In the genomic region with DNA sequence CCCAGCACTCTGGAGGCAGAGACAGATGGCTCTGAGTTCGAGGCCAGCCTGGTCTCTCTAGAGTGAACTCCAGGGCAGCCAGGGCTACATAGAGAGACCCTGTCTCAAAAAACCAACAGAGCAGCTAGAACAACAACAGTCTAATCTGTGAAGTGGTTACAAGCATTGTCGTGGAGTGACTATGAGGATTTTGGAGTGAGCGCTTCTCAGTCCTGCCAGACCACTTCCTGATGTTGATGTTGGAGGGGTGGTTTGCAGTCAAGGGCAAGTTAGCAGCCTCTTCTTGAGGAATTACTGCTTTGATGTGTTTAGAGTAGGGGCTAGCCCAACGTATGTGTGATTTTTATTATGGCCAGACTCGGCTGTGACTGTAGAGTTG, we compare ENCODE assay signal across 21 mouse cellular contexts. TPM values are rescaled to one million over a fixed set of nuclear protein-coding genes. Genes with fewer than 3 reads are reported as not detected.
DNase-seq lines count a peak whose midpoint lies in the region; ATAC-seq and TF ChIP-seq lines count a peak whose summit lies in the region.
"Had no signal": no experiment of that assay in that cellular context is flagged by ENCODE, and none has a peak within 500 bp of the region (broad histone marks: within the 10 kb centered on the region; RNA-seq: fewer than 3 reads in every experiment).

No protein-coding gene starts in this region.

- H3K36me3 ChIP-seq in heart, adult 2 months (ENCODE audit: control insufficient read depth, insufficient read depth, low read length), result peaks cover 7% of the 10 kb centered on the region
- peaks cover 50% of the 10 kb centered on the region for H3K36me3 ChIP-seq in megakaryocyte, embryonic 14.5 days (replicated peaks; ENCODE audit: low read length)
- H3K36me3 ChIP-seq in forebrain, embryonic 16.5 days (ENCODE audit: control insufficient read depth, insufficient read depth), result no peaks in the 10 kb centered on the region
- H3K36me3 ChIP-seq in liver, embryonic 11.5 days (ENCODE audit: control insufficient read depth, insufficient read depth, low read length), result no peaks in the 10 kb centered on the region; the same call in 1 of the 2 replicates
- H3K36me3 ChIP-seq: embryonic facial prominence, embryonic 12.5 days; liver, embryonic 15.5 days; stomach, embryonic 15.5 days had no signal

- DNase-seq in heart, adult 11 months, result peak; percentile 80
- DNase-seq in heart, adult 2 months, result no peak
- DNase-seq in layer of hippocampus, adult 2 months (ENCODE audit: low spot score in 2 of 2), result no peak
- no peak for DNase-seq in layer of hippocampus, adult 9-11 months
- DNase-seq in liver, embryonic 11.5 days (ENCODE audit: low spot score), result no peak
- DNase-seq: cerebellum, adult 9-11 months; layer of hippocampus, postnatal 36 days; right cerebral cortex, postnatal 14 days; spleen, adult 18-20 months; thymus, adult 2 months had no signal

- ATAC-seq in forebrain, embryonic 16.5 days, result no peak
- no peak for ATAC-seq in liver, embryonic 11.5 days (replicated peaks; ENCODE audit: low FRiP score)
- ATAC-seq: forebrain, embryonic 13.5 days; intestine, postnatal 0 days had no signal

- TF ChIP-seq CTCF in heart, adult 2 months (IDR thresholded peaks at IDR 0.05), result no peak
- no peak for TF ChIP-seq CTCF in layer of hippocampus, adult 2 months (conservative IDR thresholded peaks at IDR 0.05)
- no peak for TF ChIP-seq CTCF in bone marrow macrophage, adult 2 months (IDR thresholded peaks at IDR 0.05; ENCODE audit: low read depth, low read length)

- H3K27ac ChIP-seq in heart, adult 2 months, result no peak overlapping the region
- H3K27ac ChIP-seq in layer of hippocampus, adult 2 months, result peak overlapping the region; percentile 14; the same call in 1 of the 2 replicates
- H3K27ac ChIP-seq in bone marrow macrophage, adult 2 months (ENCODE audit: insufficient read depth, low read depth, low read length), result peak overlapping the region; percentile 14; the same call in 1 of the 2 replicates
- no peak overlapping the region for H3K27ac ChIP-seq in forebrain, embryonic 16.5 days (ENCODE audit: low read length)
- H3K27ac ChIP-seq in liver, embryonic 11.5 days (ENCODE audit: low read depth, low read length), result no peak overlapping the region
- H3K27ac ChIP-seq: embryonic facial prominence, embryonic 12.5 days; forebrain, embryonic 13.5 days; kidney, postnatal 0 days; liver, embryonic 15.5 days; neural tube, embryonic 13.5 days; stomach, embryonic 15.5 days had no signal

- WGBS in heart, adult 2 months, result 56% methylated on average over 5 of the region's 5 CpGs
- WGBS in forebrain, embryonic 16.5 days, result 92% methylated on average over 5 of the region's 5 CpGs
- WGBS in liver, embryonic 11.5 days, result 49% methylated on average over 5 of the region's 5 CpGs

- H3K79me2 ChIP-seq in heart, adult 2 months (replicated peaks; ENCODE audit: control insufficient read depth, insufficient read depth, low read length), result peaks cover 10% of the 10 kb centered on the region

- no peak overlapping the region for H3K4me2 ChIP-seq in forebrain, embryonic 16.5 days (ENCODE audit: low read length)
- H3K4me2 ChIP-seq in liver, embryonic 11.5 days, result no peak overlapping the region
- H3K4me2 ChIP-seq: embryonic facial prominence, embryonic 12.5 days; forebrain, embryonic 13.5 days; liver, embryonic 15.5 days; neural tube, embryonic 13.5 days; stomach, embryonic 15.5 days had no signal

- H3K4me1 ChIP-seq in heart, adult 2 months (ENCODE audit: control insufficient read depth, insufficient read depth, low read length), result peaks cover 22% of the 10 kb centered on the region
- peaks cover 48% of the 10 kb centered on the region for H3K4me1 ChIP-seq in bone marrow macrophage, adult 2 months (ENCODE audit: control insufficient read depth, insufficient read depth, low read length)
- peaks cover 63% of the 10 kb centered on the region for H3K4me1 ChIP-seq in megakaryocyte, embryonic 14.5 days
- H3K4me1 ChIP-seq in forebrain, embryonic 16.5 days (replicated peaks; ENCODE audit: control insufficient read depth, insufficient read depth, low read length), result peaks cover 39% of the 10 kb centered on the region
- peaks cover 22% of the 10 kb centered on the region for H3K4me1 ChIP-seq in liver, embryonic 11.5 days (replicated peaks; ENCODE audit: control insufficient read depth, insufficient read depth, low read length)

- H3K4me3 ChIP-seq in heart, adult 2 months, result no peak overlapping the region
- H3K4me3 ChIP-seq in layer of hippocampus, adult 2 months, result no peak overlapping the region
- H3K4me3 ChIP-seq in bone marrow macrophage, adult 2 months (ENCODE audit: insufficient read depth, low read length), result no peak overlapping the region
- H3K4me3 ChIP-seq in megakaryocyte, embryonic 14.5 days (replicated peaks), result peak overlapping the region; percentile 28
- H3K4me3 ChIP-seq in forebrain, embryonic 16.5 days (replicated peaks; ENCODE audit: low read length), result no peak overlapping the region
- no peak overlapping the region for H3K4me3 ChIP-seq in liver, embryonic 11.5 days (ENCODE audit: low read depth, low read length)
- H3K4me3 ChIP-seq: embryonic facial prominence, embryonic 12.5 days; erythroblast, embryonic 14.5 days; forebrain, embryonic 13.5 days; liver, embryonic 15.5 days; neural tube, embryonic 13.5 days; stomach, embryonic 15.5 days had no signal

- no peaks in the 10 kb centered on the region for H3K9me3 ChIP-seq in megakaryocyte, embryonic 14.5 days
- no peaks in the 10 kb centered on the region for H3K9me3 ChIP-seq in forebrain, embryonic 16.5 days (ENCODE audit: control insufficient read depth, low read length)
- no peaks in the 10 kb centered on the region for H3K9me3 ChIP-seq in liver, embryonic 11.5 days (ENCODE audit: control insufficient read depth, low read length)
- H3K9me3 ChIP-seq: embryonic facial prominence, embryonic 12.5 days; forebrain, embryonic 13.5 days; liver, embryonic 15.5 days; neural tube, embryonic 13.5 days; stomach, embryonic 15.5 days had no signal

- H3K9ac ChIP-seq in heart, adult 2 months (ENCODE audit: low read depth, low read length), result no peak overlapping the region
- H3K9ac ChIP-seq in forebrain, embryonic 16.5 days (replicated peaks; ENCODE audit: low read depth, low read length), result no peak overlapping the region
- H3K9ac ChIP-seq in liver, embryonic 11.5 days (ENCODE audit: low read depth, low read length), result no peak overlapping the region
- H3K9ac ChIP-seq: embryonic facial prominence, embryonic 12.5 days; forebrain, embryonic 13.5 days; liver, embryonic 15.5 days; neural tube, embryonic 13.5 days; stomach, embryonic 15.5 days had no signal

- intact Hi-C loops in heart, adult 2 months (cut with DNase I), result no loop called here

- H3K27me3 ChIP-seq in heart, adult 2 months (ENCODE audit: control insufficient read depth, insufficient read depth, low read length), result no peaks in the 10 kb centered on the region
- H3K27me3 ChIP-seq in megakaryocyte, embryonic 14.5 days (replicated peaks), result no peaks in the 10 kb centered on the region
- H3K27me3 ChIP-seq in forebrain, embryonic 16.5 days (replicated peaks; ENCODE audit: control insufficient read depth, insufficient read depth, low read length), result no peaks in the 10 kb centered on the region
- no peaks in the 10 kb centered on the region for H3K27me3 ChIP-seq in liver, embryonic 11.5 days (replicated peaks; ENCODE audit: control insufficient read depth, insufficient read depth, low read length)
- H3K27me3 ChIP-seq: embryonic facial prominence, embryonic 12.5 days; forebrain, embryonic 13.5 days; liver, embryonic 15.5 days; neural tube, embryonic 13.5 days; stomach, embryonic 15.5 days had no signal

- no peak for TF ChIP-seq EP300 in heart, adult 2 months (IDR thresholded peaks at IDR 0.05; ENCODE audit: insufficient read depth, low read depth, low read length)

- no peak for TF ChIP-seq POLR2A in heart, adult 2 months (IDR thresholded peaks at IDR 0.05; ENCODE audit: insufficient read depth, low read depth, low read length)
- TF ChIP-seq POLR2A in bone marrow macrophage, adult 2 months (IDR thresholded peaks at IDR 0.05; ENCODE audit: borderline replicate concordance, low read depth, low read length), result no peak

RNA-seq across cellular contexts. Expression of a gene that starts 15.0 kb away (rescaled TPM):
- total RNA-seq in heart, adult 2 months (2021), result 10 to 100 TPM; 19.7 to 20.2 TPM
- 14.9 and 27.7 TPM in 2 replicates for polyA plus RNA-seq in heart, adult 2 months (2012; rRNA removed)
- 10 to 100 TPM; 18.3 to 21.9 TPM for total RNA-seq in layer of hippocampus, adult 2 months (2021)
- polyA plus RNA-seq in bone marrow macrophage, adult 2 months (2012; ENCODE audit: insufficient read depth, insufficient read length, missing spikeins), result 62.9 and 69.2 TPM in 2 replicates
- 0.62 and 0.97 TPM in 2 replicates for polyA plus RNA-seq in megakaryocyte, embryonic 14.5 days (2012; ENCODE audit: insufficient read depth, low replicate concordance)
- polyA plus RNA-seq in forebrain, embryonic 16.5 days (2015; fragmentation: Nextera tagmentation; extraction: Ambion mirVana), result 34.9 and 39.3 TPM in 2 replicates
- polyA plus RNA-seq in liver, embryonic 11.5 days (2014; fragmentation: Nextera tagmentation; extraction: Ambion mirVana), result 11.5 and 12.4 TPM in 2 replicates

RNA-seq across cellular contexts. Expression of a gene that starts 15.9 kb away (rescaled TPM):
- total RNA-seq in heart, adult 2 months (2021), result 10 to 100 TPM; 34.5 to 36.8 TPM
- 8.5 and 14.7 TPM in 2 replicates for polyA plus RNA-seq in heart, adult 2 months (2012; rRNA removed)
- total RNA-seq in layer of hippocampus, adult 2 months (2021), result 100 to 1,000 TPM; 106 to 111 TPM
- polyA plus RNA-seq in bone marrow macrophage, adult 2 months (2012; ENCODE audit: insufficient read depth, insufficient read length, missing spikeins), result 66.2 and 69.2 TPM in 2 replicates
- 0.47 and 4.9 TPM in 2 replicates for polyA plus RNA-seq in megakaryocyte, embryonic 14.5 days (2012; ENCODE audit: insufficient read depth, low replicate concordance)
- polyA plus RNA-seq in forebrain, embryonic 16.5 days (2015; fragmentation: Nextera tagmentation; extraction: Ambion mirVana), result 51.8 and 55.2 TPM in 2 replicates
- 26.0 and 31.6 TPM in 2 replicates for polyA plus RNA-seq in liver, embryonic 11.5 days (2014; fragmentation: Nextera tagmentation; extraction: Ambion mirVana)

Comparison
In these comparisons a context has a peak if more than half of its experiments do, and no peak if none do; other contexts are left out.
1. H3K27ac ChIP-seq: peak in layer of hippocampus, adult 2 months (single experiment) and bone marrow macrophage, adult 2 months (single experiment); none in heart, adult 2 months (single experiment), forebrain, embryonic 16.5 days (single experiment) and liver, embryonic 11.5 days (single experiment).